Mouse (Mus musculus): ENCODE data around the gene Slco3a1.
A peak's percentile ranks its signal among the peaks of the same experiment; 100 is the strongest.

Slco3a1 gene

DNA sequence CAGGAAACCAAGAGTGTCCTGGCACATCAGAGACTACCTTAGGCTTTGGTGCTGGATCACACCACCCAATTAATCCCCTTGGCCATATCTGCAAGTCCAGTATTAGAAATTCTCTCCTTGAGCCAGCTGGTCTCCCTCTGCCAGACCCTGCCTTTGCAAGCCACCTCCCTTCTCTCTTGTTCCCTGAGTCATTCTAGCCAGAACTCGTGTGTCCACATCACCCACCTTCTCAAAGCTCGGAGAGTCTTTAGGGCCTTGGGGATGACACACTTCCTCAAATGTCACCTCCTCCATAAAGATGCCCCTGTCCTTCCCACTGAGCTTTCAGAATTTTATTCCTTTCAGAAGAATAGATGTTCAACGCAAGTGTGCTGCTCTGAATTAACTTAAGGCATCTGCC is 172.3 kb downstream of the Slco3a1 start:
- DNase-seq (ENCODE audit: low read depth, low spot score): no peak

DNA sequence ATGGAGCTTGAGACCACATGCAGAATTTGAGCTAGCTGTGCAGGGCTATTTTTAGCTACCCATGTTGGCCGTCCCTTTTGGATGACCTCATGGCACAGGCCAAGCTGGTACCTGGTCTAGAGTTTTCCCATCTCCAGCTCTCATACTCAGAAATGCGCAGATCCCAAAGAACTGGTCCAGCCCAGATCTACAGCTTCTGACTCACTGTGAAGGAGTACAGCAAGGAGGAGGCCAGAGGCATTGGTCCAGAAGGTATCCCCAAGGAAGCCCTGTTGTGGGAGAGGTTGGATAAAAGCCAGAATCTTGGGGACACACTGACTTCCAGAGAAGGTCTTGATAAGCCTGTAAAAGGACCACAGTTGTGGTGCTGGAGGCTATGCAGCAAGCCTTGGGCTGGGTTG is 172.7 kb downstream of the Slco3a1 start:
- no peak for DNase-seq (ENCODE audit: low read depth, low spot score)

DNA sequence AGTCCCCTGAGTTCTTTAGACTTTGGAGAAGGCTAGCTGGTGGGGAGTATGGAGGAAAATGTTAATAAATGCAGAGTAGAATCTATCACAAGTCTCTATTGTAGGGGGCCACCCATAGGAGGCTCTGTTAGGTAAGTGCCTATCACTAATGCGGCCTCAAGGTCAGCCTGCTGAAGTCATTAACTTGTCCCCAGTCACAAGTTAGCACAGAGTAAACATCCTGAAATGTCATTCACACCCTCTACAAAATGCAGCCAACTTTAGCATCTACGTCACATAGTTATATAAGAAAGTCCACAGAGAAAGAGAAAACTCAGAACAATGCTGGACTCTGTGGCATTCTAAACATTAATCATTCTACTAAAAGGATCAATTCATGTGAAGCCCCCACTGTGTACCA is 173.5 kb downstream of the Slco3a1 start:
- no peak for DNase-seq (ENCODE audit: low read depth, low spot score)

DNA sequence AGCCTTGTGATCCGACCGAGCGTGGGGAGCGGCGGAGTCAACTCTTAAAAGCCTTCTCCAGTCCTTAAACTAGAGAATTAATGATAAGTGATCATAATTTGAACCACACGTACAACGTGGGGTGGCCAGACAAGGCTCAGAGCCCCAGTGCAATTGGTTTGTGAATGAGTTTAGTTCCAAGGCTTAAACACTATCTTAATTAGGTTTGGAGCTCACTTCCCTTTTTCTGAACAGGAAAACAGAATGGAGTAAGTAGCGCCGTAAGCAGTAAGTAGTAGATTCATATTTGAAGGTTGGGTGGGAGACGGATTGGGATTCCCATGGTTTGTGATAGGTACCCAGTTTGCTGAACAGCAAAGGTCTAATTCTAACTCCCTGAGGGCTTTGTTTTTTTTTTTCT is 176.7 kb downstream of the Slco3a1 start:
- DNase-seq (ENCODE audit: low read depth, low spot score): no peak

DNA sequence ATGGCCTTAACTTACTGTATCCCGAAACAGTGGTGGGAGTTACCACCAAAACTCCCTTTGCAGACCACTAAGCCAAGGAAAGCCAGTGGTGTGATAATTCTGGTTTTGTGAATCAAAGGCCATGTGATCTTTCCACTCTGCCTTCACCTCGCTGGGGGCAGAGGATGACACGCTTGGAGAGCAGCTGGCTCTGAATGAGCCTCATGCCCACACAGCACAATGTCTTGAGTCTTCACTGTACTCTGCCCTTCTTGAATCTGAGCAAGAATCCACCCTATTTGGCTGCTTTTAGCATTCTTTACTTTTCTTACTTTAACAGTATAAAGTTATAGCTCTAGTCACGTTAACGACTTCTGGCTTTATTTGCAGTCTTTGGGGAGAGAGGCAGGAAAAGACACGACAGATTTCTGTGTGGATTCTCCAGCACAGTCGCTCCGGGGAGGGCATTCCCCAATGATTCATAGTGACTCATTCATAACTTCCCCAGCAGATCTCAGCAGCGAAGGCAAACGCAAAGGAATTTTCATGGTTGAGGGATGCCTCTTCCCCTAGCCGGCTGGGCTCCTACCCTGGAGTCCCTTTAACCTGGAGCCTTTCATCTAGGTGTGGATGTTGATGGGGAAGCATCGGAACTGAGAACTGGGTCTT is 178.1 kb downstream of the Slco3a1 start:
- no peak for DNase-seq (ENCODE audit: low read depth, low spot score)

DNA sequence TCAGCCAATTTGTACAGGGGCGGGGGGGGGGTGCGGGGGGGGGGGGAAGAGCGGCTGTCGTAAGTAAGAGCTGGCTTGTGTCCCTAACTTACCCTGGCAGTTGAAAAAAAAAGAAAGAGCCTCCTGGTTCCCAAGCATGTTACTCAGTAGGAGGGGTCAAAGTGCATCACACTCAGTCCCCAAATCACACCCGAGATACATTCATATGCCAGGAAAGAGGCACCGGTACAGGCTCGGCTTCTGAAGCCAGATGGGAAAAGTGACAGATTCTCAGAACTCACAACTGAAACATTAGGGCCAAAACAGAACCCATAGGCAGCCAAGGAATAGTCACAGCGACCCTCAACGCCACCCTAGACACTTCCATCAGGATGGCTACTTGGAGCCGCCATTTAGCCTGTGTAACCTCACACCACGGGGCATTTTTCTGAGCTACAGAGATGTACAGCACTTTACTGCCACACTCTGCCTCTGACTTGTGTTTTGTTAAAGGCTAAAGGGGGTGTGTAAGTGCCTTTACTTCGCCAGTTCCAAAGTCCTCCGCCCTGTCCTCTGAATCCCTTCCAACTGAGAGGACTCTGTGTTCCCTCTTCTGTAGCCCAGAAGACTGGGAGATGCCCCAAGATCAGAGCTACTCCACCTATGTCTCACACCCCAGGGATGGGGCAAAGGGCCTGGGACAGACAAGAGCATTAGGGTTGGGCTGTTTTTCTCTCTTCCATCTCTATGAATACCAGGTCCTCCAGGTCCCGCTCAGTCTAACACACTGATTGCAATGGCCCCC is 179.2 kb downstream of the Slco3a1 start:
- DNase-seq (ENCODE audit: low read depth, low spot score): no peak

DNA sequence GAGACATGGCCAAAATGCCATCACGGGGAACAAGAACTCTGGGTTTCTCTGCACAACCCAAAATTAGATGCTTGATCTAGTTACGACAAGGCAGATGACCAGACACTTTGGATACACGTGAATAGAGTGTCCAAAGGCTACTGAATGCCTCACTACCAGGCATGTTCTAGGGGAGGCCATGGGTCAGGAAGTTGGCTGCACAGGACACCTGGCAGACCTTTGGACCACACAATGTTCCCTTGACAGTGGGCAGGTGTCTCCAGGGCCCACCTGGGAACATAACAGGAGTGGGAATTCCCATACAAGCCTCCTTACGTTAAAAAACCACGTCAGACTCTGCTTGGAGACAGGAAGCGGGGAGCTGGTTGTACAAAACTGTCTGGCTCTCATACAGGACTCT is 181.5 kb downstream of the Slco3a1 start:
- no peak for DNase-seq (ENCODE audit: low read depth, low spot score)

DNA sequence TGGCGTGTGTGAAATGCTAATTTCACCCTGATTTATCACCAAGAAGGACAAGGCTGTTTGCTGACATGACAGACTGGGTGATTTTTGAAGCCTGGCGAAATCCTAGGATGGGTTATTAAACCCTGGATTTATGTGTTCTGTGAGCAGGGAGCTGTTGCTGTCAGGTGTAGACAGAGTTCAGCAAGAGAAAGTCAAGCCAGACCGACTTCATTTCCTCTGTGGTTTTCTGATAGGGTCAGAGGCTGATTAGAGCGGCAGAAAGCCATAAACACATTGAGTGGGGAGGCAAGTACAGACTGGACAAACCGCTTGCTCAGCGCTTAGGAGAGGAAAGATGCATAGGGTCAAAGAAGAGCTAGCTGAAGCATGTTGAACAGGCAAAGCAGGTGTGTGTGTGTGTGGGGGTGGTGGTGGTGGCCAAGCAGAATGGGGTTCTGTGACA is 182.4 kb downstream of the Slco3a1 start:
- no peak for DNase-seq (ENCODE audit: low read depth, low spot score)

DNA sequence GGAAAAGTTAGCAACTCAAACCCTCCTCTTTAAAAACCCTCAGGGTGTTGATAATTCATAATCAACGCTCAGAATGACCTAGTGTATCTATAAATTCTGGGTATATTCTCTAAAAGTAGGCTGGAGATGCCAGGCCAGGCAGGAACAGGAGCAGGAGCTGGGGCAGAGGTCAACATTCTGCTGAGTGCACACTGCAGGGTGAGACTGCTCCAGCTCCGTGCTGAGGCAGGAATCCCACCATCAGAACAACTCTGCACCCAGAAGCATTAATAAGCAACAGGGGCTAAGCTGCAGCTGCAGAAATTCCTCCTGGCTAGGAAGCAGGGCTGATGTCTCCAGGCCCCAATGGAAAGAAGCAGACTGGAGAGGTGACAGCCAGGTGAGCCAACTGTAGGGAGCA is 182.9 kb downstream of the Slco3a1 start:
- no peak for DNase-seq (ENCODE audit: low read depth, low spot score)

DNA sequence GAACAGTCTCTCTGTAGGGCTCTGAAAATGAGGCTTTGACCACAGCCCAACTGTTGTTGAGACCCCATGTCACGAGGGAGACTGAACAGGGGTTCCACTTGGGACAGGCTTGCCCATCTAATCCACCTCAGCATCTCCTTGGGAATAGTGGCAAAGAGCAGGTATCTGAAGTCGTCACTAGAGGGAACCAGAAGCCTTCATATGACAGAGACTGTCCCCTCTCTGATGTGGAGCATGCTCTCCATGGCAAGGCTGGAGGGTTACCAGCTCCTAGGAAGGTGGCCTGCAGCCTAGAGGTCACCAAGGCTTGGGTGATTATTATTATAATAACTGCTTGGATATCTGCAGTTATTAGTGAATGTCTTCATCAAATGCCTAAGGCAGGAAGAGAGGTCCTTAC is 183.4 kb downstream of the Slco3a1 start:
- DNase-seq (ENCODE audit: low read depth, low spot score): no peak

DNA sequence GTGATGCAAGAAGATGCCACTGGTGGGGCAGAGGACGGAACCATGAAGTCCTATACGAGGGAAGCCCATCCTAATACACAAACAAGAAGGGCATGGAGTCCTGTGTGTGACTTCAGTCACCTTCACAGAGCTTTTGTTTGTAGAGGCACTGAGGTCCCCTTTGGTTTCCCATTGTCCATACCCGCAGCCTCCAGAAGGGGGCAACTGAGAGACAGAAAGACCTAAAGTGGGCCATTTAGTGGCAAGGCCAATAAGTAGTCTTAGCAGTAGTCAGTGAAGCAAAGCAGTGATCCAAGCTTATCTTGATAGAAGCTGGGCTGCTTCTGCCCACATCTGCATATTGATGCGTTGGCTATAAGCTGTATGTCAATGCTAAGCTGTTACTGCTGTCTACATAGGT is 184.9 kb downstream of the Slco3a1 start:
- no peak for DNase-seq (ENCODE audit: low read depth, low spot score)

DNA sequence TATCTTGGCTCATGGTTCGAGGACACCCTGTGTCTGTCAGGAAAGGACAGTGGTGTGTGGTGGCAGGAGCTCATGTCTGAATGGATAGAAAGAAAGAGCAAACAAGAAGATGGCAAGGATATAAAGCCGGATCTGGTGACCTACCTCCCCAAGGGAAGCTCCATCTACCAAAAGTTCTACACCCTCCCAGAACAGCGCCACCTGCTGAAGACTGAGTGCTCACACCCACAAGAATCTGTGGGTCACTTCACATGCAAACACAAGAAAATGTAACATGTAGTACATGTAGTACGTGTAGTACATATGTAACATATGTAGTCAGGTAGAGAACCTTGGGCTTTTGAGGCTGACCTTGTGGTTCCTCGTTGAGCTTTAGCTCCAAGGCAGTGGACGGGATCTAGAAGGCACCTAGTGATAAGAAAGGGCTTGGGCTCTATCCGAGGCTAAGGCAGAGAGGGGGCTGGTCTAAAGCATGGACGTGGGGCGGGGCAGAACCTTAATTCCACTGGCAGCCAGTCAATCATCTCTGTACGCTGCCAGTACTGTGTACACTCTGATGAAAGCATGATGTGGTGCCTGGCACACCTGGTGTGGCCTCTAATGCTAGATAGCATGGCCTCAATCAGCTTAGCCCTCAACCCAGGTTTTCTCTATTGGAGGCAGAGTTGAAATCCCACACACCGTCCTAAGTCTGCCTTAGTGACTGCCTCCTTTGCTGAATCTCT is 186.2 kb downstream of the Slco3a1 start:
- no peak for DNase-seq (ENCODE audit: low read depth, low spot score)

DNA sequence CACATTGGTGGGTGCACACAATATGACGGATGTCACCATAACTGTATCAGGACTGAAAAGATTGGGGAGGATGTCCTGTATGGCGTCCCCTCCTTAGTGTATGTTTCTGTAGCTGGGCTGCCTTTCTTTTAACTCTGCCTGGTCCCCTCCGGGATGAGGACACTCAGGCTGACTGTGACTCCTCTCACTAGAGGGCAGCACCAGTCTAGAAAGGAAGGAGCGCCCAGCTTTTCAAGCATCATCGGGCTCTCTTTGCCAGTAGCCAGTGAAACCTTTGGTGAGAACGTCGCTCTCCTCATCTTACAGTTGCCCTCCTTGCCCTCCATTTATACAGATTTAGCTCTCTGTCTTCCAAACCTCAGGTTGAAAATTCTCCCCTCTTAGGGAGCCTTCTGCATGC is 187.2 kb downstream of the Slco3a1 start:
- DNase-seq (ENCODE audit: low read depth, low spot score): no peak

DNA sequence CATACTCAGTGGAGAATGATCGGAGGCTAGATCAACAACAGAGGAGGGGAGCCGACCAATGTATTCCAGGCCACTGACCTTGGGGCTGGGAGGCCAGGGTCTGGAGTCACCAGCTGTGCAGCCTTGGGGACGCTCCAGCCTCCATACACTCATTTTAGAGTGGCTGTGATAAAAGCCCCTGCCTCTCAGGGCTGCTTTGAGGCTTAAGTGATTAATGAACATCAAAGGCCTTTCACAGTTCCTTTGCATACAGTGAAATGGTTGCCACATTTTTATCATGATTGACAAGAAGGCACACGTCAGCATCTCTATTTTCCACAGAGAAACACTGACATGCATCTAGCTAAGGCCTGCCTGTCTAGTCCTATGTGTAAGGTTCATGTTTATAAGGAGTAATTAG is 189.0 kb downstream of the Slco3a1 start:
- no peak for DNase-seq (ENCODE audit: low read depth, low spot score)

DNA sequence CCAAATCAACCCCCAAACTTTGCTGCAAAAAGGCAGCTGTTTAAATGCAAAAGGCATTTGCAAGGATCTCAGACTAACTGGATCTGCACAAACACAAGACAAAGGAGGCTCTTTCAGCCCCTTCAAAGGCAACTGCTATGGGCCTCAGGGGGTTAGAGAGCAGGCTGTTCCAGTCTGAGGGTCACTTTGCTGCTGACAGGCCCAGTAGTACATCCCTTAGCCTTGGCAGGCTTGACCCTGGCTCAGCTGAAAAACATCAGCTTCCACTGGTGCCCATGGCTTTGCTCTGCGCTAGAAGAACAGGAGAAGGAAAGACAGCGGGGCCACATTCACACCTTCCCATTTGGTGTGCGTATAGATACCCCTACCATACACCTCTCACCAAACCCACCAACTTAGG is 189.6 kb downstream of the Slco3a1 start:
- DNase-seq (ENCODE audit: low read depth, low spot score): no peak

DNA sequence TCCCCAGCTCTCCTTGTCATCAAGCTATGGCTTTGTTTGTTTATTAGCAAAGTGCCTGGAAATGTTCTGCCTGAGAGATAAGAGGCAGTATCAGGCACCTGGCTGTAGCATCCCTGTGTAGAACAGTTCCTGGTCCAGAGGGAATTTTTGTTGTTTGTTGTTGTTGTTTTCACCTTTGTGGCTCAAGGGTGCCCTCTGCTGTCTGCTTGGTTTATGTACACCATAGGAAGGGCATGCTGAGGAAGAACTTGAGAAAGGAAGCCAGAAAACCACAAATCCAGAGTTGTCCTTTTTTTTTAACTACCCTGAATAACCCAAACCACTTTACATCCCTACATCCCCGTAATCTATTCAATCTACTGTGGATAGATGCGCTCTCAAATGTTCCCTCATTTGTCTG is 191.1 kb downstream of the Slco3a1 start:
- no peak for DNase-seq (ENCODE audit: low read depth, low spot score)

DNA sequence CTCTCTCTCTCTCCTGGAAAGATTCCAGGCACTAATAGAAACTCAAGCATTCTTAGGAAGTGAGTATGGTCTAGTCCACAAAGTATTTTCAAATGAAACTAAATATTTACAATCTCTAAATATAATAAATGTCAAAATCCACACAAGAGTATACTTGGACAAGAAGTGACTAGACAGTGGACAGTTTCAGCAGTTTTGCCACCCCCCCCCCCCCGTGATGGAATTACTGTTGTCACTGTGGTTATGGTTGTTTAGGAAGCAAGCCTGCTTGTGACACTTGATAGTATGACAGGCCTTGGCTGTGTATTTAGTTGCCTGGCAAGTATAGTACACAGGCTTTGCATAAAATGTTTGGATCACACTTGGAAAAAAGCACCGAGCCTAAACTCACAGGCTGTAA is 192.9 kb downstream of the Slco3a1 start:
- DNase-seq (ENCODE audit: low read depth, low spot score): no peak

DNA sequence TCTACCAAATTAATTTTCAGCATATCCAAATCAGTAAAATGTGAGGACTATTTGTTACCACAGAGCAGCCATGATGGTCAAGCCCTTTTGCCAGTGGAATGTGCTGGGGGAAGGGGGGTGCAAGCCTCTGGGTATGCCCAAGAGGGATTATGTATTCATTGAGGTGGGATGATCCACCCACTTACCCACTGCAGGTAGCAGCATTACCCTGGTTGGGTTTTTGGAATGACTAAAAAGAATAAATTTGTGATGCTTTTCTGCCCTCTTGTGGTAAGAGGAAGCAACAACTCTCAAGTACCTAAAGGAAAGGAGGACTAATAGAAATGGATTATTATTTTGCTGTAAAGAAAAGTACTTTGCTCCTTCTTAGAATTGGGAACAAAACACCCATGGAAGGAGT is 197.6 kb downstream of the Slco3a1 start:
- DNase-seq (ENCODE audit: low read depth, low spot score): no peak

DNA sequence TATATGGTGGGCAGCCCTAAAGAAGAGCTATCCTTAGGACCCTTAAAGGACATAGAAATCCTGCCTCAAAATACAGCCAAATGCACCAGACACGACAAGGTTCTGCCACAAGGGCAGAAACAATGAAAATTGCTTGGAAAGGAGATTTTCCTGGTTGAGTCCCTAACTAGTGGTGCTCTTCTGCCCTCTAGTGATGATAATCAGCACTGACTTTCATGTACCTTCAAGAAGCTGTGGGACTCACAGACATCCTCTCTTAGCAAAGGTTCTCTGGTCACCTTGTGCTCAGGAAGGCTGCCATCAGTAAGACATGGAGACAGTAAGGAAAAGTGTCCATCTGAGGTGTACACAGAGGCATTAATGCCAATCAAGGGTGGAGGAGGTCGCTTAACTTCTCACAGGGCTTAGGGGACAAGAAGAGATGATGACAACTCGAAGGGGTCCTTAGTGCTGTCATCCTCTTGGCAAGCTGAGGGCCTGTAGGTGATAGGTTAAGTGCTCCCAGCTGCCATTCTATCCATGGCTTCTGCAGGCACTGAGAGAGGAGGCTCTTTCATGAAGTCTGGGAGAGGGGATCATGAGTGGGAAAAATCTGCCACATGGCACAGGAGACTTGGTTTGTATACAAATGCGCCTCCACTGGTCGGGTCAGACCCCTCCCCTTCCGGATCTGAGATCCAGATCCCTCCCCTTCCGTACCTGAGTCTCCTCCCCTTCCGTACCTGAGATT is 199.9 kb downstream of the Slco3a1 start:
- peak; percentile 29 for DNase-seq (ENCODE audit: low read depth, low spot score)

DNA sequence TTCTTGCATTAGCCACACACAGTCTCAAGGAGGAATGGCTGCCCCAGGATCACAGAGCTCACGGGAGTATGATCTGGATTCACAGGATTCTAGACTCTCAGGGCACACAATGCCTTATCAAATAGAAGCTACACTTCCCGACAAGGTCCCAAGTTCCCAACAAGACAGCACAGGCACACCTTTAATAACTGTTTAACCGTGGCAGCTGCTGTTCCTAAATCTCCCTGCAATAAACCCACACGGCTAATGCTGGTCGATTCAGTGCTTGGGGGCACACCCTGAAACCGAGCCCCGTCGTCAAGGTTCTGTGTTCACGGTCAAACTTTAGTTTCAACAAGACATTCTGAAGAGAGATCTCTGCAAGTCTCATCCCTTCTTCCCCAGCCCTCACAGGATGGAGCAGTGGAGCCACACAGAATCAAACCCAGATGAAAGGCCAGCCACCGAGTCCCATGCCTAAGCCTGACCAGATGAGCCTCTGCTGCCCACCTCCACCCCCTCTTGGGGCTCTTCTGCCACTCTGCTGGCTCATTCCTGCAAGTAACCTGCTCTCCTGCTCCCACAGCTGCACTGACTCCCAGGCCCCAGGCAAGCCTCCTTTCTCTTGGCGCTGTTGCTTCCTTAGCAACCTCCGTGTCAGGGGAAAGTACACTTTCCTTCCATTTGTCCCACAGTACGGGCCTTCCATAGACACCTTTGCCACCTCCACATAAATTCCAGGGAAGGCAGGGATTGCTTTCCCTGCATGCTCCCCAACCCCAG is 200.7 kb downstream of the Slco3a1 start:
- DNase-seq (ENCODE audit: low read depth, low spot score): no peak

DNA sequence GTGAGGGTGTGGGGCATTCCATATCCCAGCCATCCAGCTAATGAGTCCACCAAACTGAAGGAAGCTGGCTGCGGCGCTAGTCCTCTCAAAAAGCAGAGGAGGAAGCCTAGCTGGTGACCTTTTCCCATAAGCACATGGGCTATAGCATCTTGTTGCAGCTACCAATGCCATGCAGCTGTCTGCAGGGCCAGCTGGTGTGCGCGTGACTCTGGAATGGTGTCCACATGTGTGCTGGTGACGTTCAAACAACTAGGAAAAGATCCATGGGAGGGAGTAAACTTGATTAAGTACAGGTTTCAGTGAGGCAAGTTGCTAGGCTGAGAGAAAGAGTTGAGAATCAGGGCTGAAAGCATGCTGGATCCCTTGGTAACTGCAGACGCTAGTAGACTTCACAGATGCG is 201.3 kb downstream of the Slco3a1 start:
- DNase-seq (ENCODE audit: low read depth, low spot score): no peak

All from WW6 (cell line).